Mouse (Mus musculus) testis, adult 2 months (tissue): ENCODE results near the gene Htatip2.

Source experiments
- CTCF ChIP-seq: fragments of 200-500 bp; IDR thresholded peaks from 2 replicates; pipeline ENCODE4 v1.5.1; 2012; ENCODE audit warnings: low read depth, mild to moderate bottlenecking, inconsistent platforms, low read length, moderate library complexity; ENCODE audit not compliant: control insufficient read depth, insufficient read depth, insufficient replicate concordance
- POLR2A ChIP-seq: fragments of 200-500 bp; IDR thresholded peaks from 2 replicates; pipeline ENCODE4 v1.6.1; 2012; ENCODE audit warnings: low read depth, mild to moderate bottlenecking, inconsistent platforms, low read length, moderate library complexity; ENCODE audit not compliant: control insufficient read depth

DNA sequence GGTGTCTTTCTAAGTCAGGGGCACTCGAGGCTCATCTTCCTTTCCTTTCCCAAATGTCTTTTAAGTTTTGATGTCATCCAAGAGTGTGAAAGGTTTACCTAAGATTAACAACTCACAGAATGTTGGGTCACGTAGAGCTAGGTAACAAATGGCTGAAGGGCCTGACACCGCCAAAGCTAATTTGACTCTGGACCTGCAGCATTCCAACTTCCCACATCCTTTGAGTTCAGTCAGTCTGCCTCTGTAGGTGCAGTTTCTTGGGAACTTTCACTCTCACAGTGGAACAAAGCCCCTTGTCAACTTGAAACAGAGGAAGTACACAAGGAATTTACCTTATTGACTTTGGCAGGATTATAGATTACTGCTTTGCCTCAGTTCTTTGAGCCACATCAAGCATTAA, 50.6 kb downstream of the Htatip2 start:
- TF ChIP-seq CTCF (no peak), POLR2A (no peak)
